Mouse (Mus musculus): ENCODE data around the gene Gm1673. TPM values are rescaled to one million over a fixed set of nuclear protein-coding genes. Genes with fewer than 3 reads are reported as not detected.
"Not testable (repeated sequence)": the region's sequence is repeated elsewhere in the genome, so short reads cannot be mapped to it uniquely, and the experiment has no call there.

Gene Gm1673
- total RNA-seq (2017), result 4.8 TPM in 1 of 3 replicates, not detected in the others

- no peak for ATAC-seq (replicated peaks; ENCODE audit: insufficient number of reproducible peaks, low FRiP score, low TSS enrichment, poor library complexity, severe bottlenecking)
These were observed at the start of gene Gm1673 for GRCm38 (mm10) chr5:33983309-33984121. Gene Gm1673 (plus strand): TSS chr5:33983433.

GRCm38 (mm10) chr5:33934081-33934480 is 49.2 kb upstream of the Gm1673 start:
- no peak for ATAC-seq (replicated peaks; ENCODE audit: insufficient number of reproducible peaks, low FRiP score, low TSS enrichment, poor library complexity, severe bottlenecking)

- no peak for ATAC-seq (replicated peaks; ENCODE audit: insufficient number of reproducible peaks, low FRiP score, low TSS enrichment, poor library complexity, severe bottlenecking)
These were observed 48.4 kb upstream of the Gm1673 start for GRCm38 (mm10) chr5:33934877-33935276.

- no peak for ATAC-seq (replicated peaks; ENCODE audit: insufficient number of reproducible peaks, low FRiP score, low TSS enrichment, poor library complexity, severe bottlenecking)
These were observed 47.5 kb upstream of the Gm1673 start for GRCm38 (mm10) chr5:33935700-33936111.

- ATAC-seq (replicated peaks; ENCODE audit: insufficient number of reproducible peaks, low FRiP score, low TSS enrichment, poor library complexity, severe bottlenecking), result peak; percentile 94
These were observed 47.0 kb upstream of the Gm1673 start, which contains the start of gene Nelfa for GRCm38 (mm10) chr5:33936120-33936707. Gene Nelfa (minus strand): TSS chr5:33936413.

GRCm38 (mm10) chr5:33937230-33937629 is 46.0 kb upstream of the Gm1673 start:
- no peak for ATAC-seq (replicated peaks; ENCODE audit: insufficient number of reproducible peaks, low FRiP score, low TSS enrichment, poor library complexity, severe bottlenecking)

- peak; percentile 83 for ATAC-seq (replicated peaks; ENCODE audit: insufficient number of reproducible peaks, low FRiP score, low TSS enrichment, poor library complexity, severe bottlenecking)
These were observed 44.8 kb upstream of the Gm1673 start for GRCm38 (mm10) chr5:33938448-33938847.

- not testable (repeated sequence) for ATAC-seq (replicated peaks; ENCODE audit: insufficient number of reproducible peaks, low FRiP score, low TSS enrichment, poor library complexity, severe bottlenecking)
These were observed 36.2 kb upstream of the Gm1673 start for GRCm38 (mm10) chr5:33947035-33947434.

- no peak for ATAC-seq (replicated peaks; ENCODE audit: insufficient number of reproducible peaks, low FRiP score, low TSS enrichment, poor library complexity, severe bottlenecking)
These were observed 34.9 kb upstream of the Gm1673 start for GRCm38 (mm10) chr5:33948314-33948713.

- no peak for ATAC-seq (replicated peaks; ENCODE audit: insufficient number of reproducible peaks, low FRiP score, low TSS enrichment, poor library complexity, severe bottlenecking)
These were observed 29.6 kb upstream of the Gm1673 start for GRCm38 (mm10) chr5:33953471-33954185.

- peak; percentile 98 for ATAC-seq (replicated peaks; ENCODE audit: insufficient number of reproducible peaks, low FRiP score, low TSS enrichment, poor library complexity, severe bottlenecking)
These were observed 28.9 kb upstream of the Gm1673 start for GRCm38 (mm10) chr5:33954354-33954753.

- ATAC-seq (replicated peaks; ENCODE audit: insufficient number of reproducible peaks, low FRiP score, low TSS enrichment, poor library complexity, severe bottlenecking), result no peak; the same call in 1 of the 2 replicates
These were observed 27.4 kb upstream of the Gm1673 start for GRCm38 (mm10) chr5:33955868-33956267.

- no peak for ATAC-seq (replicated peaks; ENCODE audit: insufficient number of reproducible peaks, low FRiP score, low TSS enrichment, poor library complexity, severe bottlenecking)
These were observed 23.9 kb upstream of the Gm1673 start for GRCm38 (mm10) chr5:33959382-33959781.

- no peak for ATAC-seq (replicated peaks; ENCODE audit: insufficient number of reproducible peaks, low FRiP score, low TSS enrichment, poor library complexity, severe bottlenecking)
These were observed 8.5 kb upstream of the Gm1673 start for GRCm38 (mm10) chr5:33974736-33975135.

GRCm38 (mm10) chr5:33976267-33976666 is 7.0 kb upstream of the Gm1673 start:
- ATAC-seq (replicated peaks; ENCODE audit: insufficient number of reproducible peaks, low FRiP score, low TSS enrichment, poor library complexity, severe bottlenecking), result no peak

- no peak for ATAC-seq (replicated peaks; ENCODE audit: insufficient number of reproducible peaks, low FRiP score, low TSS enrichment, poor library complexity, severe bottlenecking)
These were observed 438 bp upstream of the Gm1673 start for GRCm38 (mm10) chr5:33982731-33983259.

GRCm38 (mm10) chr5:33994671-33995625 is 11.7 kb downstream of the Gm1673 start:
- ATAC-seq (replicated peaks; ENCODE audit: insufficient number of reproducible peaks, low FRiP score, low TSS enrichment, poor library complexity, severe bottlenecking), result no peak; the same call in 1 of the 2 replicates

All from monocyte, adult 5-6 weeks (primary cell).